Mouse (Mus musculus) C2C12 (cell line): ENCODE measurements around the gene Mamdc4.

Experiments used
- CTCF ChIP-seq: IDR thresholded peaks from one replicate; pipeline ENCODE4 v1.5.1; 2011; ENCODE audit not compliant: control insufficient read depth, insufficient read depth, insufficient read length
- MAX ChIP-seq: IDR thresholded peaks from one replicate; pipeline ENCODE4 v1.6.1; 2011; ENCODE audit warnings: mild to moderate bottlenecking, control low read depth

DNA sequence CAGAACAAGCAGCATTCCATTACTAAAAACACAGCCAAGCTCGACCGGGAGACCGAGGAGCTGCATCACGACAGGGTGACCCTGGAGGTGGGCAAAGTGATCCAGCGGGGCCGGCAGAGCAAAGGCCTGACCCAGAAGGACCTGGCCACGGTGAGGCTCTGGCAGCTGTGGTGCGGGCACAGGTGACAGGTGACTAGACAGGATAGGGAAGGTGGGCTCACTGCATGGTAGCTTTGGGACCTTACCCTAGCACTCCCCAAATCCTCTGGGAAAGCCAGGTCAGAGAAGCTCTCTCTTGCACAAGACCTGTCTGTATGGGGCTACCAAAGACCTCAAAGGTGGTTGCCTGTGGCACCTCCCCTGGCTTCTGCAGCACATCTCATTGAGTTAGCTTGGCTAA, 14.1 kb downstream of the Mamdc4 start:
- TF ChIP-seq MAX (no peak), CTCF (no peak)
